Mouse (Mus musculus): ENCODE measurements around the gene Mrps11. TPM values are rescaled to one million over a fixed set of nuclear protein-coding genes. Genes with fewer than 3 reads are reported as not detected.

Mrps11 gene
- 10 to 100 TPM; 17.1 to 19.8 TPM for total RNA-seq (2023)

DNA sequence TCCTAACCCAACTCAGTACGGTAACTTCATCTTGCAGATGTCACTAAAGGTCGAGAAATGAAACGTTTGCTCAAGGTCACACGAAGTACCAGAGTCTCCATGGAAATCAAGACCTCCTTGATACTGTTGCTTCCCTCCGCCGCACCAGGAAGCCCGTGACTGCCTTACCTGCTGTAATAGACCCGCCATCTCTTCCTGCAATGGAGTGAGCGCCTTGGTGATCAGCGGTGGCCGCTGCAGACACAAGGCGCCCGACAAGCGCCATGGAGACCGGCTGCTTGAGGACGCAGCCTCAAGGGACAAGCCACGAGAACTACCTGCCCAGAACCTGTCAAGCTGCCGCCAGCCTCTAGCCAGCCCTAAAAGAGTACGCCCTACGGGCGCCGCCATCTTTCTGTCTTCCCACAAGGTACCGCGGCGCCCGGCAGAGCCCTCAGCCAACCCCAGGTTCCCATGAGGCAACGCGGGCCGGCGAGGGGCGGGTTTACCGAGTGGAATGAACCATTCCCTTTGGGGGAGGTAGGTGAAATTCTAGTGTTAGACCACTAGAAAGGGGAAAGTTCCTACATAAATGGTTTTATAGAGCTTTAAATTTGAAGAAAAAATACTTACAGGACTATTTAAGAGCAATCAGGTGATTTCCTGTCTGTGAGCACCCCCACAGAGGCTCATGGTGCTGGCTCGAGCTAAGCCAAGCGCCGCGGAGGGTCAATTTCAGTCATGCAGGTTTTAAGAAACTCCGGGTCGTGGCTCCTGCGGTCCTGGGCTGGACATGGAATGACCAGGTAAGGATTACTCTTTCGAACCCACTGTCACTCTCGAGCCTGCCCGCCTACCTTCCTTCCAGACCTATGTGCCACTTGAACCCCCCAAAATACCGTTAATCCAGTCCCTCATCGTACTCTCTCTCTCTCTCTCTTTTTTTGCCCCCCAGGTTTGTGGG, at the start of gene Mrps11, which contains the start of gene Mrpl46:
Gene Mrps11, plus strand, starts transcription at position 481 of the 943 bp plus-strand sequence.
Gene Mrpl46, minus strand, starts transcription at position 893 of the 943 bp plus-strand sequence.

DNA sequence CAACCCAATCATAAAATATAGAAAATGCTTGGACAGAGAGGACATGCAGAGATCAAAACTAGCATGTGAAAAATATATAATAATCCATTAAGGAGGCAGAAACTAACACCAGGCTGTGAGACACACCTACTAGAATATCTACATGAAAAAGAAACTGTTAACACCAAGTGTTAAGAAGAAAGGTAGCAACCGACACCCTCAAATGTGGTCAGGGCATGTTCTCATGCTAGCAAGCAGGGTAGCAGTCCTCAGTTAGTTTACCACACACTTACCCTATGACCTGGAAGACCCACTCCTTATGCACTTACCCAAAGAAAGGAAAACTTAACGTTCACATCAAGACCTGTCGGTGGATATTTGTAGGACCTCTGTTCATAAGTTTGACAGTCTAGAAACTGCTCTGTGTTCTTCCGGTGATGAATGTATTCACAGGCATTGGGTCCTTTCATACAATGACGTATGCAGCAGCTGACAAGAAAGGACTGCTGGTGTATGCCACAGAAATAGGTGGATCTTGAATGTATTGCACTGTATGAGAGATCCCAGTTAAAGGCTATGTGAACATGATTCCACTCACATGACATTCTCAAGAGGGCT, 45.2 kb upstream of the Mrps11 start, which contains the start of gene Ntrk3:
Gene Ntrk3, minus strand, starts transcription at position 399 of the 597 bp plus-strand sequence.

Other genes starting within 250 kb of the Mrps11 start
- gene Ntrk3, start 45.1 kb upstream of the Mrps11 start, total RNA-seq (2023): not detected
- 10 to 100 TPM; 12.3 to 14.8 TPM for gene Mrpl46, start 412 bp downstream of the Mrps11 start, total RNA-seq (2023)
- 10 to 100 TPM in 1 of 2 experiments, 1 to 10 TPM in 1; 7.3 to 10.4 TPM for gene Det1, start 64.1 kb downstream of the Mrps11 start, total RNA-seq (2023)
- gene Aen, start 112.7 kb downstream of the Mrps11 start, total RNA-seq (2023): 10 to 100 TPM; 16.0 to 18.4 TPM
- 10 to 100 TPM; 16.5 to 19.0 TPM for gene Isg20, start 130.3 kb downstream of the Mrps11 start, total RNA-seq (2023)